18 mouse cellular contexts compared by ENCODE assay signal in genomic region chr15:95024401-95024800, GRCm38 (mm10).
A peak's percentile ranks its signal among the peaks of the same experiment; 100 is the strongest.
DNase-seq lines count a peak whose midpoint lies in the region; ATAC-seq and TF ChIP-seq lines count a peak whose summit lies in the region.
"Had no signal": no experiment of that assay in that cellular context is flagged by ENCODE, and none has a peak within 500 bp of the region (broad histone marks: within the 10 kb centered on the region; RNA-seq: fewer than 3 reads in every experiment).

No protein-coding gene starts in this region.

- no peak overlapping the region for H3K4me3 ChIP-seq in left cerebral cortex, adult 2 months
- H3K4me3 ChIP-seq in intestine, postnatal 0 days (ENCODE audit: low read depth, low read length), result no peak overlapping the region
- H3K4me3 ChIP-seq: embryonic facial prominence, embryonic 10.5 days; embryonic facial prominence, embryonic 12.5 days; forebrain, embryonic 13.5 days; forebrain, embryonic 15.5 days had no signal

- H3K9me3 ChIP-seq in intestine, postnatal 0 days (ENCODE audit: control insufficient read depth), result no peaks in the 10 kb centered on the region
- H3K9me3 ChIP-seq: embryonic facial prominence, embryonic 10.5 days; embryonic facial prominence, embryonic 12.5 days; forebrain, embryonic 13.5 days; forebrain, embryonic 15.5 days had no signal

- WGBS in intestine, postnatal 0 days, result 40% methylated on average over 6 of the region's 6 CpGs

- no peak overlapping the region for H3K4me2 ChIP-seq in intestine, postnatal 0 days (replicated peaks; ENCODE audit: low read depth)
- H3K4me2 ChIP-seq: embryonic facial prominence, embryonic 12.5 days; forebrain, embryonic 13.5 days; forebrain, embryonic 15.5 days had no signal

- H3K9ac ChIP-seq in intestine, postnatal 0 days (ENCODE audit: low read depth, low read length), result no peak overlapping the region
- H3K9ac ChIP-seq: embryonic facial prominence, embryonic 12.5 days; forebrain, embryonic 13.5 days; forebrain, embryonic 15.5 days; forebrain, postnatal 0 days had no signal

- H3K36me3 ChIP-seq in intestine, postnatal 0 days (ENCODE audit: control insufficient read depth, insufficient read depth), result no peaks in the 10 kb centered on the region
- H3K36me3 ChIP-seq: embryonic facial prominence, embryonic 10.5 days; embryonic facial prominence, embryonic 12.5 days; forebrain, embryonic 15.5 days had no signal

- DNase-seq in left cerebral cortex, adult 2 months (ENCODE audit: extremely low spot score in 1 of 2, low spot score in 2 of 2), result no peak
- no peak for DNase-seq in left cerebral cortex, postnatal 10 days (ENCODE audit: extremely low spot score in 1 of 2, low spot score in 2 of 2)
- peak; percentile 67 for DNase-seq in brain, adult 2 months (ENCODE audit: low read depth, low spot score)
- peak; percentile 49 for DNase-seq in telencephalon, adult 2 months (ENCODE audit: low read depth, low spot score)
- DNase-seq: adrenal gland, adult 2 months; adrenal gland, postnatal 10 days; adrenal gland, postnatal 25 days; cerebellum, adult 11-12 months; cerebellum, adult 2 months; cerebellum, adult 9-10 months; cerebellum, postnatal 10 days; cerebellum, postnatal 25 days; forebrain, postnatal 0 days had no signal

- H3K4me1 ChIP-seq in intestine, postnatal 0 days (replicated peaks; ENCODE audit: control insufficient read depth, insufficient read depth, low read length), result no peaks in the 10 kb centered on the region
- H3K4me1 ChIP-seq: embryonic facial prominence, embryonic 10.5 days; embryonic facial prominence, embryonic 12.5 days had no signal

- intact Hi-C loops in left cerebral cortex, adult 2 months (cut with DNase I), result no loop called here
- intact Hi-C loops in left cerebral cortex, postnatal 10 days (cut with DNase I), result no loop called here

- ATAC-seq in intestine, postnatal 0 days, result no peak
- ATAC-seq: forebrain, embryonic 13.5 days; forebrain, embryonic 15.5 days; forebrain, postnatal 0 days had no signal

- 0 out of 2 replicates have a peak overlapping the region, but pooled peaks have one; percentile 8 for H3K27ac ChIP-seq in left cerebral cortex, adult 2 months
- H3K27ac ChIP-seq in intestine, postnatal 0 days (ENCODE audit: low read depth, low read length), result no peak overlapping the region
- H3K27ac ChIP-seq: embryonic facial prominence, embryonic 10.5 days; embryonic facial prominence, embryonic 12.5 days; forebrain, embryonic 13.5 days; forebrain, embryonic 15.5 days had no signal

- no peaks in the 10 kb centered on the region for H3K27me3 ChIP-seq in intestine, postnatal 0 days (replicated peaks; ENCODE audit: control insufficient read depth, insufficient read depth, low read length)
- H3K27me3 ChIP-seq: embryonic facial prominence, embryonic 12.5 days; forebrain, embryonic 13.5 days; forebrain, embryonic 15.5 days had no signal

- TF ChIP-seq CTCF in left cerebral cortex, adult 2 months (IDR thresholded peaks at IDR 0.05), result no peak
- no peak for TF ChIP-seq CTCF in intestine, postnatal 0 days (IDR thresholded peaks at IDR 0.05; ENCODE audit: low read depth)

Comparison
In these comparisons a context has a peak if more than half of its experiments do, and no peak if none do; other contexts are left out.
1. DNase-seq: peak in brain, adult 2 months (single experiment) and telencephalon, adult 2 months (single experiment); none in left cerebral cortex, adult 2 months (0 of 2) and left cerebral cortex, postnatal 10 days (0 of 2).